Mouse (Mus musculus): ENCODE measurements at regions not wholly inside any gene's neighbourhood (a gene's known extent, or its start where the extent isn't known, plus 50 kb on each side); places are given as distances from the start of the nearest gene placed in this dataset.

GRCm38 (mm10) chr12:27083645-27084550, 258.5 kb downstream of the Sox11 start:
- H3K79me2 ChIP-seq (ENCODE audit: control insufficient read depth, insufficient read depth) = no peaks in the 10 kb centered on the region
- no peaks in the 10 kb centered on the region for H3K79me3 ChIP-seq (ENCODE audit: low read depth)
- H3K36me3 ChIP-seq (ENCODE audit: control insufficient read depth, insufficient read depth) = no peaks in the 10 kb centered on the region
- TF ChIP-seq MAX (IDR thresholded peaks at IDR 0.05) (no peak), FOSL1 (IDR thresholded peaks at IDR 0.05; ENCODE audit: insufficient read depth, low read length, poor library complexity, severe bottlenecking) (no peak), MYOD1 (IDR thresholded peaks at IDR 0.05; ENCODE audit: control insufficient read depth, insufficient read length, low read depth) (no peak), USF1 (IDR thresholded peaks at IDR 0.05; ENCODE audit: low read depth) (no peak), CTCF (IDR thresholded peaks at IDR 0.05; ENCODE audit: control insufficient read depth, insufficient read depth, insufficient read length) (no peak), CEBPB (IDR thresholded peaks at IDR 0.05; ENCODE audit: low read depth) (no peak), MYOG (IDR thresholded peaks at IDR 0.05; ENCODE audit: control insufficient read depth, extremely low read depth, insufficient read length) (no peak)
- H3ac ChIP-seq (ENCODE audit: control insufficient read depth, insufficient read length, low read depth) = no peak overlapping the region
- H3K4me3 ChIP-seq (ENCODE audit: insufficient read depth, poor library complexity, severe bottlenecking) = no peak overlapping the region
- no peaks in the 10 kb centered on the region for H3K27me3 ChIP-seq (ENCODE audit: control insufficient read depth, insufficient read depth, insufficient read length)

- Histone ChIP-seq H3K4me3 (ENCODE audit: insufficient read depth, poor library complexity, severe bottlenecking) (no peak overlapping the region), H3ac (ENCODE audit: control insufficient read depth, insufficient read length, low read depth) (no peak overlapping the region), H3K79me3 (ENCODE audit: low read depth) (no peaks in the 10 kb centered on the region), H3K36me3 (ENCODE audit: control insufficient read depth, insufficient read depth) (no peaks in the 10 kb centered on the region), H3K79me2 (ENCODE audit: control insufficient read depth, insufficient read depth) (no peaks in the 10 kb centered on the region), H3K27me3 (ENCODE audit: control insufficient read depth, insufficient read depth, insufficient read length) (no peaks in the 10 kb centered on the region)
- TF ChIP-seq CEBPB (IDR thresholded peaks at IDR 0.05; ENCODE audit: low read depth) (no peak), MYOG (IDR thresholded peaks at IDR 0.05; ENCODE audit: control insufficient read depth, extremely low read depth, insufficient read length) (no peak), USF1 (IDR thresholded peaks at IDR 0.05; ENCODE audit: low read depth) (no peak), MYOD1 (IDR thresholded peaks at IDR 0.05; ENCODE audit: control insufficient read depth, insufficient read length, low read depth) (no peak), FOSL1 (IDR thresholded peaks at IDR 0.05; ENCODE audit: insufficient read depth, low read length, poor library complexity, severe bottlenecking) (no peak), CTCF (IDR thresholded peaks at IDR 0.05; ENCODE audit: control insufficient read depth, insufficient read depth, insufficient read length) (no peak), MAX (IDR thresholded peaks at IDR 0.05) (no peak)
Observed at GRCm38 (mm10) chr12:27083089-27083488, 259.3 kb downstream of the Sox11 start.

- Histone ChIP-seq H3K4me3 (ENCODE audit: insufficient read depth, poor library complexity, severe bottlenecking) (no peak overlapping the region), H3K27me3 (ENCODE audit: control insufficient read depth, insufficient read depth, insufficient read length) (no peaks in the 10 kb centered on the region), H3K36me3 (ENCODE audit: control insufficient read depth, insufficient read depth) (no peaks in the 10 kb centered on the region), H3K79me2 (ENCODE audit: control insufficient read depth, insufficient read depth) (no peaks in the 10 kb centered on the region), H3ac (ENCODE audit: control insufficient read depth, insufficient read length, low read depth) (no peak overlapping the region), H3K79me3 (ENCODE audit: low read depth) (no peaks in the 10 kb centered on the region)
- TF ChIP-seq MYOG (IDR thresholded peaks at IDR 0.05; ENCODE audit: control insufficient read depth, extremely low read depth, insufficient read length) (no peak), USF1 (IDR thresholded peaks at IDR 0.05; ENCODE audit: low read depth) (no peak), CEBPB (IDR thresholded peaks at IDR 0.05; ENCODE audit: low read depth) (no peak), MYOD1 (IDR thresholded peaks at IDR 0.05; ENCODE audit: control insufficient read depth, insufficient read length, low read depth) (no peak), FOSL1 (IDR thresholded peaks at IDR 0.05; ENCODE audit: insufficient read depth, low read length, poor library complexity, severe bottlenecking) (no peak), CTCF (IDR thresholded peaks at IDR 0.05; ENCODE audit: control insufficient read depth, insufficient read depth, insufficient read length) (no peak), MAX (IDR thresholded peaks at IDR 0.05) (no peak)
Observed at GRCm38 (mm10) chr12:27082624-27083023, 259.8 kb downstream of the Sox11 start.

- no peaks in the 10 kb centered on the region for H3K36me3 ChIP-seq (ENCODE audit: control insufficient read depth, insufficient read depth)
- no peak overlapping the region for H3ac ChIP-seq (ENCODE audit: control insufficient read depth, insufficient read length, low read depth)
- H3K79me3 ChIP-seq (ENCODE audit: low read depth) = no peaks in the 10 kb centered on the region
- no peaks in the 10 kb centered on the region for H3K27me3 ChIP-seq (ENCODE audit: control insufficient read depth, insufficient read depth, insufficient read length)
- no peaks in the 10 kb centered on the region for H3K79me2 ChIP-seq (ENCODE audit: control insufficient read depth, insufficient read depth)
- no peak overlapping the region for H3K4me3 ChIP-seq (ENCODE audit: insufficient read depth, poor library complexity, severe bottlenecking)
- TF ChIP-seq CTCF (IDR thresholded peaks at IDR 0.05; ENCODE audit: control insufficient read depth, insufficient read depth, insufficient read length) (no peak), CEBPB (IDR thresholded peaks at IDR 0.05; ENCODE audit: low read depth) (no peak), MYOD1 (IDR thresholded peaks at IDR 0.05; ENCODE audit: control insufficient read depth, insufficient read length, low read depth) (no peak), FOSL1 (IDR thresholded peaks at IDR 0.05; ENCODE audit: insufficient read depth, low read length, poor library complexity, severe bottlenecking) (no peak), USF1 (IDR thresholded peaks at IDR 0.05; ENCODE audit: low read depth) (no peak), MAX (IDR thresholded peaks at IDR 0.05) (no peak), MYOG (IDR thresholded peaks at IDR 0.05; ENCODE audit: control insufficient read depth, extremely low read depth, insufficient read length) (no peak)
Observed at GRCm38 (mm10) chr12:27076107-27076738, 266.2 kb downstream of the Sox11 start.

- H3K79me2 ChIP-seq (ENCODE audit: control insufficient read depth, insufficient read depth) = no peaks in the 10 kb centered on the region
- no peak overlapping the region for H3ac ChIP-seq (ENCODE audit: control insufficient read depth, insufficient read length, low read depth)
- H3K27me3 ChIP-seq (ENCODE audit: control insufficient read depth, insufficient read depth, insufficient read length) = no peaks in the 10 kb centered on the region
- TF ChIP-seq USF1 (IDR thresholded peaks at IDR 0.05; ENCODE audit: low read depth) (no peak), MAX (IDR thresholded peaks at IDR 0.05) (no peak), FOSL1 (IDR thresholded peaks at IDR 0.05; ENCODE audit: insufficient read depth, low read length, poor library complexity, severe bottlenecking) (no peak), MYOD1 (IDR thresholded peaks at IDR 0.05; ENCODE audit: control insufficient read depth, insufficient read length, low read depth) (no peak), CEBPB (IDR thresholded peaks at IDR 0.05; ENCODE audit: low read depth) (no peak), MYOG (IDR thresholded peaks at IDR 0.05; ENCODE audit: control insufficient read depth, extremely low read depth, insufficient read length) (no peak), CTCF (IDR thresholded peaks at IDR 0.05; ENCODE audit: control insufficient read depth, insufficient read depth, insufficient read length) (no peak)
- H3K36me3 ChIP-seq (ENCODE audit: control insufficient read depth, insufficient read depth) = no peaks in the 10 kb centered on the region
- H3K4me3 ChIP-seq (ENCODE audit: insufficient read depth, poor library complexity, severe bottlenecking) = no peak overlapping the region
- no peaks in the 10 kb centered on the region for H3K79me3 ChIP-seq (ENCODE audit: low read depth)
Observed at GRCm38 (mm10) chr12:27065011-27065517, 277.3 kb downstream of the Sox11 start.
